Mouse (Mus musculus) lung, embryonic 14.5 days (tissue): Measurements from ENCODE around the gene Srsf7. TPM values are rescaled to one million over a fixed set of nuclear protein-coding genes. Genes with fewer than 3 reads are reported as not detected.
"Not testable (repeated sequence)": the region's sequence is repeated elsewhere in the genome, so short reads cannot be mapped to it uniquely, and the experiment has no call there.

Experiments used
- ATAC-seq: fragments of 200-750 bp; cut with Nextera tagmentation; 2 replicates; pipeline ENCODE4 v1.8.0; 2017; ENCODE audit warnings: mild to moderate bottlenecking, moderate TSS enrichment, moderate library complexity; ENCODE audit not compliant: insufficient read depth
- DNase-seq: peaks from one replicate; pipeline ENCODE4 v3.0.0-alpha.2; 2015
- H3K27ac ChIP-seq: fragments of 300-500 bp; sonication (generic); 2 replicates; pipeline ENCODE4 v1.5.1; 2014; ENCODE audit warnings: low read depth, mild to moderate bottlenecking, moderate library complexity
- H3K27me3 ChIP-seq: fragments of 300-500 bp; sonication (generic); 2 replicates; pipeline ENCODE4 v1.6.1; 2014; ENCODE audit warnings: low read length, control low read depth; ENCODE audit not compliant: insufficient read depth
- H3K36me3 ChIP-seq: fragments of 300-500 bp; sonication (generic); 2 replicates; pipeline ENCODE4 v1.6.1; 2014; ENCODE audit warnings: control low read depth; ENCODE audit not compliant: insufficient read depth
- H3K4me1 ChIP-seq: fragments of 300-500 bp; sonication (generic); 2 replicates; pipeline ENCODE4 v1.6.1; 2014; ENCODE audit warnings: antibody characterized with exemption, control low read depth; ENCODE audit not compliant: insufficient read depth
- H3K4me2 ChIP-seq: fragments of 300-500 bp; sonication (generic); 2 replicates; pipeline ENCODE4 v1.6.1; 2014; ENCODE audit warnings: mild to moderate bottlenecking
- H3K4me3 ChIP-seq: fragments of 300-500 bp; sonication (generic); 2 replicates; pipeline ENCODE4 v1.5.1; 2014; ENCODE audit warnings: low read depth, low read length
- H3K9ac ChIP-seq: fragments of 300-500 bp; sonication (generic); 2 replicates; pipeline ENCODE4 v1.6.1; 2014
- H3K9me3 ChIP-seq: fragments of 300-500 bp; sonication (generic); 2 replicates; pipeline ENCODE4 v1.6.1; 2016; ENCODE audit warnings: low read depth, low read length, control low read depth
- CTCF ChIP-seq: IDR thresholded peaks from 2 replicates; pipeline ENCODE4 v1.5.1; 2016; ENCODE audit warnings: antibody characterized with exemption, low read depth
- WGBS: fragments of 180-500 bp; shearing (Covaris S2); extraction: QIAGEN DNeasy Blood & Tissue Kit; methylation state at CpG from one replicate; pipeline ENCODE4 v1.1.7; 2014; 5-methylcytosine and 5-hydroxymethylcytosine counted together
- polyA plus RNA-seq: library from polyadenylated mRNA; unstranded; fragments of >200 nt; fragmentation: Nextera tagmentation; extraction: Ambion mirVana; gene quantifications from 2 replicates; pipeline ENCODE4 v1.2.1, GENCODE M21; 2014

Gene Srsf7
- polyA plus RNA-seq, 1 experiment from 2014 or later: 732 TPM

- WGBS: under 1% methylated on average over 33 of the region's 33 CpGs
- TF ChIP-seq CTCF: no peak
- peaks cover 20% of the 10 kb centered on the region; the same call in 1 of the 2 replicates for H3K36me3 ChIP-seq
- DNase-seq (peak; percentile 97), ATAC-seq (peak; percentile 97)
- peak within 1 kb of the TSS; percentile 96 for H3K27ac ChIP-seq
- peak within 1 kb of the TSS; percentile 65 for H3K4me2 ChIP-seq
- peak within 1 kb of the TSS; percentile 80 for H3K9ac ChIP-seq
- H3K4me3 ChIP-seq: peak within 1 kb of the TSS; percentile 58
- H3K27me3 ChIP-seq: no peaks in the 10 kb centered on the region
- no peaks in the 10 kb centered on the region for H3K4me1 ChIP-seq
- no peaks in the 10 kb centered on the region for H3K9me3 ChIP-seq
Measured at GRCm38 (mm10) chr17:80224326-80225116, 17.4 kb upstream of the Srsf7 start, which contains the start of gene Gemin6. Gene Gemin6, plus strand, starts transcription at chr17:80224441.

- peak; percentile 39 for ATAC-seq
- TF ChIP-seq CTCF: no peak
- 9% methylated on average over 9 of the region's 9 CpGs for WGBS
- peak overlapping the region; percentile 65 for H3K4me2 ChIP-seq
- H3K9ac ChIP-seq: peak overlapping the region; percentile 80
- DNase-seq: no peak
- H3K4me1 ChIP-seq: no peaks in the 10 kb centered on the region
- peaks cover 13% of the 10 kb centered on the region; the same call in 1 of the 2 replicates for H3K36me3 ChIP-seq
- peak overlapping the region; percentile 96 for H3K27ac ChIP-seq
- no peaks in the 10 kb centered on the region for H3K9me3 ChIP-seq
- H3K4me3 ChIP-seq: peak overlapping the region; percentile 58
- H3K27me3 ChIP-seq: no peaks in the 10 kb centered on the region
Measured at GRCm38 (mm10) chr17:80223829-80224228, 16.7 kb upstream of the Srsf7 start.

DNA sequence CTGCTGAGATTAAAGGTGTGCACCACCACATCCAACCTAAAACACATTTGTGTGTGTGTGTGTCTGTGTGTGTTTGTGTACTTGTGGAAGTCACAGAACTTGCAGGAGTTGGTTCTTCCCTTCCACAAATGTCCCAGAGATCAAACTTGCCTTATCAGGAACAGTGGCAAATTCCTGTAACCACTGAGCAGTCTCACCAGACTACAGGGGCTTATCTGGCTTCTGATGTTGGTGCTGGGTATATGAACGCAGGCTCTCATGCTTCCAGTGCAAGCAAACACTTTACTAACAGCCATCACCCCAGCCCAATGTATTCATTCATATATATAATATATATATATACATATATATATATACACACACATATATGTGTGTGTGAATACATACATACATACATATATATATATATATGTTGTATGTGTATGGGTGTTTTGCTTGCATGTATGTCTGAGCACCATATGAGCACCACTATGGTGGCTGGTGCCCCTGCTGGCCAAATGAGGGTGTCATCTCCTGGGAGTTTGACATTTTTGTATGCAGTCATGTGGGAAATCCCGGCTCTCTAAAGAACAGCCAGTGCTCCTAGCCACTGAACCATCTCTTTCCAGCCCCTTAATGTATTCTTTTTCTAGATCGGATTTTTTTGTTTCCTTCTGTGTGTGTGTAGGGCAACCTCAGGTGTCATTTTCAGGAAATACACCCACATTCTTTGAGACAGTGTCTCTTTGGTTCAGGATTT is 15.0 kb upstream of the Srsf7 start:
- Histone ChIP-seq H3K4me3 (no peak overlapping the region), H3K36me3 (no peaks in the 10 kb centered on the region), H3K27me3 (no peaks in the 10 kb centered on the region), H3K9me3 (no peaks in the 10 kb centered on the region), H3K4me2 (no peak overlapping the region), H3K9ac (no peak overlapping the region), H3K27ac (no peak overlapping the region), H3K4me1 (no peaks in the 10 kb centered on the region)
- WGBS: 64% methylated on average over 3 of the region's 3 CpGs
- peak; percentile 49 for TF ChIP-seq CTCF
- no peak for ATAC-seq
- DNase-seq: peak; percentile 50

GRCm38 (mm10) chr17:80221202-80221601 is 14.1 kb upstream of the Srsf7 start:
- Histone ChIP-seq H3K4me2 (no peak overlapping the region), H3K36me3 (no peaks in the 10 kb centered on the region), H3K27me3 (no peaks in the 10 kb centered on the region), H3K9me3 (no peaks in the 10 kb centered on the region), H3K4me1 (no peaks in the 10 kb centered on the region), H3K4me3 (no peak overlapping the region), H3K27ac (no peak overlapping the region), H3K9ac (no peak overlapping the region)
- DNase-seq: no peak
- WGBS: 61% methylated on average over 9 of the region's 9 CpGs
- no peak for ATAC-seq
- no peak for TF ChIP-seq CTCF

- Histone ChIP-seq H3K4me3 (no peak overlapping the region), H3K27ac (no peak overlapping the region), H3K36me3 (no peaks in the 10 kb centered on the region), H3K27me3 (no peaks in the 10 kb centered on the region), H3K9me3 (no peaks in the 10 kb centered on the region), H3K9ac (no peak overlapping the region), H3K4me2 (no peak overlapping the region), H3K4me1 (no peaks in the 10 kb centered on the region)
- DNase-seq (no peak), ATAC-seq (no peak)
- TF ChIP-seq CTCF: no peak
- WGBS: 68% methylated on average over 2 of the region's 2 CpGs
Measured at GRCm38 (mm10) chr17:80220131-80220530, 13.0 kb upstream of the Srsf7 start.

- H3K4me1 ChIP-seq, H3K4me2 ChIP-seq, H3K9ac ChIP-seq, H3K36me3 ChIP-seq, ATAC-seq, H3K27ac ChIP-seq, H3K9me3 ChIP-seq, H3K4me3 ChIP-seq, DNase-seq, H3K27me3 ChIP-seq: not testable (repeated sequence)
- WGBS: 93% methylated on average over 4 of the region's 4 CpGs
Measured at GRCm38 (mm10) chr17:80213998-80214397, 6.9 kb upstream of the Srsf7 start.

DNA sequence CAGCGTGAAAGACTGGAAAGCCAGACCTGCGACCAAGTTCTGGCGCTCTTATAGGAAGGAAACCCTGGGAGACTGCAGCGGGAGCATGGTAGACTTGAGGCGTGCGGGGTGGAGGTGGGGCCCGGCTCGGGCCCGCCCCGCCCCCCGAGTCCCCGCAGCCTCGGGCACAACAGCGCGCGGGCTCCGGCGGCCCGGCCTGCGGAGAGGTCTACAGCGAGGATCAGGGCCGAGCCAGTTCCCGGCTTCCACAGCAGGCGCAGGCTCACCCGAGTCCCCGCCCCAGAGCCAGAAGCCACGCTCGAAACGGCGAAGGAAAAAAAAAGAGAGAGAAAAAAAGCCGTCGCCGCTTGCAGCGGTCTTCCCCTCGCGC is 821 bp downstream of the Srsf7 start:
- DNase-seq (no peak), ATAC-seq (peak; percentile 64)
- H3K4me1 ChIP-seq: no peaks in the 10 kb centered on the region
- H3K9ac ChIP-seq: peak overlapping the region; percentile 99
- no peak for TF ChIP-seq CTCF
- no peaks in the 10 kb centered on the region for H3K9me3 ChIP-seq
- peak overlapping the region; percentile 99 for H3K27ac ChIP-seq
- WGBS: 0% methylated on average over 36 of the region's 36 CpGs
- H3K4me3 ChIP-seq: peak overlapping the region; percentile 97
- H3K27me3 ChIP-seq: no peaks in the 10 kb centered on the region
- peak overlapping the region; percentile 93 for H3K4me2 ChIP-seq
- H3K36me3 ChIP-seq: peaks cover 47% of the 10 kb centered on the region
